8 mouse cellular contexts compared by ENCODE assay signal in genomic region chr19:56294654-56295399, GRCm38 (mm10). TPM values are rescaled to one million over a fixed set of nuclear protein-coding genes. Genes with fewer than 3 reads are reported as not detected.
A peak's percentile ranks its signal among the peaks of the same experiment; 100 is the strongest.
DNase-seq lines count a peak whose midpoint lies in the region; ATAC-seq and TF ChIP-seq lines count a peak whose summit lies in the region.

No protein-coding gene starts in this region.

- WGBS in heart, embryonic 11.5 days (ENCODE audit: insufficient replicate concordance) = 71% methylated on average over 7 of the region's 7 CpGs
- WGBS in kidney, embryonic 16.5 days = 49% methylated on average over 7 of the region's 7 CpGs
- 37% methylated on average over 7 of the region's 7 CpGs for WGBS in liver, adult 2 months
- 57% methylated on average over 7 of the region's 7 CpGs for WGBS in stomach, embryonic 14.5 days

- peaks cover 20% of the 10 kb centered on the region for H3K79me2 ChIP-seq in liver, adult 2 months (ENCODE audit: control insufficient read depth, insufficient read depth, low read length)

- no peaks in the 10 kb centered on the region for H3K36me3 ChIP-seq in heart, embryonic 11.5 days (ENCODE audit: control insufficient read depth, insufficient read depth, low read length)
- no peaks in the 10 kb centered on the region for H3K36me3 ChIP-seq in kidney, embryonic 16.5 days (ENCODE audit: insufficient read depth, low read length)
- peaks cover 11% of the 10 kb centered on the region; the same call in 1 of the 2 replicates for H3K36me3 ChIP-seq in liver, adult 2 months (ENCODE audit: control insufficient read depth, insufficient read depth, low read length)
- no peaks in the 10 kb centered on the region for H3K36me3 ChIP-seq in stomach, embryonic 14.5 days (ENCODE audit: control insufficient read depth, insufficient read depth, low read length)

- TF ChIP-seq CTCF in bone marrow macrophage, adult 2 months (IDR thresholded peaks at IDR 0.05; ENCODE audit: low read depth, low read length) = 0 out of 2 replicates have a peak, but pooled peaks have one; percentile 26
- TF ChIP-seq CTCF in liver, adult 2 months (IDR thresholded peaks at IDR 0.05; ENCODE audit: low read depth, low read length) = peak; percentile 93

- DNase-seq in 416B (ENCODE audit: low read depth) = peak; percentile 62
- peak; percentile 76 for DNase-seq in liver, adult 2 months (ENCODE audit: extremely low read depth, low read depth, low spot score)
- peak; percentile 60 for DNase-seq in naive thymus-derived CD4-positive, alpha-beta T cell, adult 2 months (ENCODE audit: low read depth)

- H3K4me2 ChIP-seq in heart, embryonic 11.5 days = no peak overlapping the region
- H3K4me2 ChIP-seq in kidney, embryonic 16.5 days (replicated peaks; ENCODE audit: low read depth, low read length) = no peak overlapping the region
- no peak overlapping the region for H3K4me2 ChIP-seq in stomach, embryonic 14.5 days (replicated peaks; ENCODE audit: low read depth, low read length)

- no peak overlapping the region for H3K4me3 ChIP-seq in bone marrow macrophage, adult 2 months (ENCODE audit: insufficient read depth, low read length)
- H3K4me3 ChIP-seq in heart, embryonic 11.5 days (ENCODE audit: low read depth, low read length) = no peak overlapping the region
- H3K4me3 ChIP-seq in kidney, embryonic 16.5 days (ENCODE audit: low read length) = no peak overlapping the region
- no peak overlapping the region for H3K4me3 ChIP-seq in liver, adult 2 months (ENCODE audit: insufficient read depth, low read depth, low read length)
- no peak overlapping the region for H3K4me3 ChIP-seq in stomach, embryonic 14.5 days (ENCODE audit: low read depth, low read length)

- peaks cover 4% of the 10 kb centered on the region for H3K27me3 ChIP-seq in heart, embryonic 11.5 days (ENCODE audit: control insufficient read depth, insufficient read depth, low read length)
- H3K27me3 ChIP-seq in kidney, embryonic 16.5 days (ENCODE audit: insufficient read depth, low read length) = no peaks in the 10 kb centered on the region
- H3K27me3 ChIP-seq in liver, adult 2 months (ENCODE audit: control insufficient read depth, insufficient read depth, low read length) = no peaks in the 10 kb centered on the region
- no peaks in the 10 kb centered on the region for H3K27me3 ChIP-seq in stomach, embryonic 14.5 days (ENCODE audit: control insufficient read depth, insufficient read depth, low read length)

- no peaks in the 10 kb centered on the region for H3K9me3 ChIP-seq in heart, embryonic 11.5 days (replicated peaks; ENCODE audit: control insufficient read depth, low read length)
- H3K9me3 ChIP-seq in kidney, embryonic 16.5 days (ENCODE audit: low read length) = no peaks in the 10 kb centered on the region
- H3K9me3 ChIP-seq in stomach, embryonic 14.5 days (ENCODE audit: control insufficient read depth, low read depth, low read length) = no peaks in the 10 kb centered on the region

- TF ChIP-seq POLR2A in bone marrow macrophage, adult 2 months (IDR thresholded peaks at IDR 0.05; ENCODE audit: borderline replicate concordance, low read depth, low read length) = no peak
- TF ChIP-seq POLR2A in liver, adult 2 months (IDR thresholded peaks at IDR 0.05; ENCODE audit: extremely low read depth, insufficient read depth, low read length) = no peak

- ATAC-seq in erythroblast, adult 5-6 weeks (replicated peaks; ENCODE audit: low FRiP score, poor library complexity, severe bottlenecking) = peak; percentile 69
- ATAC-seq in heart, embryonic 11.5 days (replicated peaks; ENCODE audit: insufficient number of reproducible peaks, low FRiP score, low TSS enrichment) = peak; percentile 49; the same call in 1 of the 2 replicates
- ATAC-seq in kidney, embryonic 16.5 days (ENCODE audit: low FRiP score, low TSS enrichment) = peak; percentile 87
- peak; percentile 82 for ATAC-seq in stomach, embryonic 14.5 days (ENCODE audit: insufficient number of reproducible peaks, insufficient read depth, low FRiP score, low read depth)

- H3K27ac ChIP-seq in bone marrow macrophage, adult 2 months (ENCODE audit: insufficient read depth, low read depth, low read length) = no peak overlapping the region
- no peak overlapping the region for H3K27ac ChIP-seq in heart, embryonic 11.5 days (ENCODE audit: low read depth, low read length)
- H3K27ac ChIP-seq in kidney, embryonic 16.5 days (ENCODE audit: low read length) = peak overlapping the region; percentile 13
- H3K27ac ChIP-seq in liver, adult 2 months (replicated peaks; ENCODE audit: insufficient read depth, low read depth, low read length) = no peak overlapping the region
- no peak overlapping the region for H3K27ac ChIP-seq in stomach, embryonic 14.5 days (ENCODE audit: low read length)

- H3K9ac ChIP-seq in heart, embryonic 11.5 days (ENCODE audit: low read depth, low read length) = no peak overlapping the region
- no peak overlapping the region; the same call in 1 of the 2 replicates for H3K9ac ChIP-seq in kidney, embryonic 16.5 days (replicated peaks; ENCODE audit: low read length)
- no peak overlapping the region for H3K9ac ChIP-seq in liver, adult 2 months (ENCODE audit: low read depth, low read length)
- H3K9ac ChIP-seq in stomach, embryonic 14.5 days (replicated peaks; ENCODE audit: low read depth, low read length) = no peak overlapping the region

- H3K4me1 ChIP-seq in bone marrow macrophage, adult 2 months (ENCODE audit: control insufficient read depth, insufficient read depth, low read length) = no peaks in the 10 kb centered on the region
- H3K4me1 ChIP-seq in heart, embryonic 11.5 days (ENCODE audit: control insufficient read depth, insufficient read depth, low read length) = no peaks in the 10 kb centered on the region
- peaks cover 21% of the 10 kb centered on the region for H3K4me1 ChIP-seq in kidney, embryonic 16.5 days (ENCODE audit: insufficient read depth, low read length)
- peaks cover 27% of the 10 kb centered on the region for H3K4me1 ChIP-seq in liver, adult 2 months (ENCODE audit: control insufficient read depth, insufficient read depth, low read length)
- H3K4me1 ChIP-seq in stomach, embryonic 14.5 days (ENCODE audit: control insufficient read depth, insufficient read depth, low read length) = peaks cover 13% of the 10 kb centered on the region

RNA-seq across cellular contexts. Expression of gene Habp2, which starts 7.9 kb away (rescaled TPM):
- polyA plus RNA-seq in bone marrow macrophage, adult 2 months (2012; ENCODE audit: insufficient read depth, insufficient read length, missing spikeins) = not detected in 2 replicates
- total RNA-seq in erythroblast, adult 5-6 weeks (2015; ENCODE audit: low replicate concordance) = not detected in 2 replicates
- total RNA-seq in erythroblast, adult 5-6 weeks (2017; ENCODE audit: low replicate concordance) = not detected in 2 replicates
- polyA plus RNA-seq in heart, embryonic 11.5 days (2014; fragmentation: Nextera tagmentation; extraction: Ambion mirVana) = 0.84 and 1.9 TPM in 2 replicates
- 46.3 and 50.5 TPM in 2 replicates for polyA plus RNA-seq in kidney, embryonic 16.5 days (2015; fragmentation: Nextera tagmentation; extraction: Ambion mirVana)
- 172 and 213 TPM in 2 replicates for total RNA-seq in liver, adult 2 months (2014; rRNA removed)
- polyA plus RNA-seq in liver, adult 2 months (2012; rRNA removed) = 354 and 371 TPM in 2 replicates
- polyA plus RNA-seq in stomach, embryonic 14.5 days (2014; fragmentation: Nextera tagmentation; extraction: Ambion mirVana) = 30.8 and 36.6 TPM in 2 replicates

Comparison
In these comparisons a context has a peak if more than half of its experiments do, and no peak if none do; other contexts are left out.
1. RNA of gene Habp2, which starts 7.9 kb away (polyA plus RNA-seq): 354 to 371 TPM in liver, adult 2 months, 46.3 to 50.5 TPM in kidney, embryonic 16.5 days and 30.8 to 36.6 TPM in stomach, embryonic 14.5 days; 0.84 to 1.9 TPM in heart, embryonic 11.5 days and not detected in bone marrow macrophage, adult 2 months; every median in the first group is over 10 times any median in the second.
2. Peak in every context shown above with its lines, with median percentiles within 50 percentile points of each other: DNase-seq and ATAC-seq.